Mouse (Mus musculus): ENCODE results near the gene Med22. TPM values are rescaled to one million over a fixed set of nuclear protein-coding genes. Genes with fewer than 3 reads are reported as not detected.
A peak's percentile ranks its signal among the peaks of the same experiment; 100 is the strongest.

Med22 gene
- polyA plus RNA-seq, 1 experiment from 2014 or later = 45.4 TPM

- Histone ChIP-seq H3K4me1 (ENCODE audit: control insufficient read depth, insufficient read depth, low read length) (peaks cover 20% of the 10 kb centered on the region), H3K36me3 (ENCODE audit: control insufficient read depth, insufficient read depth) (peaks cover 75% of the 10 kb centered on the region), H3K27me3 (ENCODE audit: control insufficient read depth, insufficient read depth, low read length) (no peaks in the 10 kb centered on the region), H3K9me3 (replicated peaks; ENCODE audit: control insufficient read depth, low read length) (no peaks in the 10 kb centered on the region), H3K27ac (ENCODE audit: low read length) (peak overlapping the region; percentile 76), H3K4me2 (ENCODE audit: low read depth, low read length) (no peak overlapping the region), H3K9ac (ENCODE audit: low read length) (no peak overlapping the region), H3K4me3 (ENCODE audit: low read length) (no peak overlapping the region)
- 0 out of 2 replicates have a peak, but pooled peaks have one; percentile 50 for ATAC-seq (replicated peaks; ENCODE audit: extremely low read depth, insufficient read depth, low FRiP score)
- 29% methylated on average over 9 of the region's 9 CpGs for WGBS
These were observed 11.3 kb upstream of the Med22 start for GRCm38 (mm10) chr2:26921784-26922183.

DNA sequence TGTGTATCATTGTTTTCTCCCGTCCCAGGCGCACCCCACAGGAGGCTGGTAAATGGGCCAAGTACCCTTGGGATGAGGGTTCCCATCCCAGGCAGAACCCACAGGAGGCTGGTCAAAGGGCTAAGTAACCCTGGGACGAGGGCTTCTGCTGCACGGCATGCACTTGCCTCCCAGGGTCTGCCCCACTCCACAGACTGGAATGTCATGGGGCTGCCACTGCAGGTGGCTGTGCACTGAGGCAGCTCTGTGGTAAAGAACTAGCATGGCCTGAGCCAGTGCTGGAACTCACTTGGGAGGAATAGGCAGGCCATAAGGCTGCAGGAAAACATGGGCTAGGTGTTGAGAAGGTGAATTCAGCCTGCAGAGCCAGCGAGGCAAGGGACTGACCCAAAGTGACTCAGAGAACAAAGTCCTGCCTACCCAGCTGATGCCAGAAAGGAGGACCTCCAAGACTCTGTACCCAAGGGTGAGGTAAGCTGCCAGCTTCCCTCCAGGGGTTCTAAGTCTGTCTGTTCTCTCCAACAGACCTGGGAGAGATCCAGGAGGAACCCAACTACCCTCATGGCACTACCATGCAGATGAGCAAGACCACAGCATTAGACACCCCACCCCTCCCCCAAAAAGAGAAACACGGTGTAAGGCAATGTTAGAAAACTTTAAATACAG, 9.8 kb upstream of the Med22 start:
- 81% methylated on average over 6 of the region's 6 CpGs for WGBS
- Histone ChIP-seq H3K27ac (ENCODE audit: low read length) (no peak overlapping the region), H3K27me3 (ENCODE audit: control insufficient read depth, insufficient read depth, low read length) (no peaks in the 10 kb centered on the region), H3K9me3 (replicated peaks; ENCODE audit: control insufficient read depth, low read length) (no peaks in the 10 kb centered on the region), H3K4me1 (ENCODE audit: control insufficient read depth, insufficient read depth, low read length) (peaks cover 25% of the 10 kb centered on the region), H3K36me3 (ENCODE audit: control insufficient read depth, insufficient read depth) (peaks cover 61% of the 10 kb centered on the region), H3K4me3 (ENCODE audit: low read length) (no peak overlapping the region), H3K4me2 (ENCODE audit: low read depth, low read length) (no peak overlapping the region), H3K9ac (ENCODE audit: low read length) (no peak overlapping the region)
- no peak for ATAC-seq (replicated peaks; ENCODE audit: extremely low read depth, insufficient read depth, low FRiP score)

DNA sequence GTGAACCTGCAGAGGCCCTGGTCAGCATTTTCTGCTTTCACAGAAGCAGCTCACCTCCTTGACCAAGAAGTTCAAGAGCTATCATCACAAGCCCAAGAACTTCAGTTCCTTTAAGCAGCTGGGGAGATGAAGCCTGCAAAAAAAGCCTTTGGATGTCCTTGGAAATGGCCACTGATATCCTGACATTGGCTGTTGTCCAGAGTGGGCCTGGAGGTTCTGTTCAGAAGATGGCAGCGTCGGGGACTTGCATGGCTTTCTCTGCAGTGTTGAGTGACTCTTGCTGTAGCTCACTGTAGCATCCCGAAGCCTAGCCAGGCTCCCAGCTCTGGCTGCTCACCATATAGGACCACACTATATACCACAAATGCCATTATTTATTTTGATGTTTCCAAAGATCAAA, 9.2 kb upstream of the Med22 start:
- H3K27me3 ChIP-seq (ENCODE audit: control insufficient read depth, insufficient read depth, low read length) = no peaks in the 10 kb centered on the region
- no peaks in the 10 kb centered on the region for H3K9me3 ChIP-seq (replicated peaks; ENCODE audit: control insufficient read depth, low read length)
- H3K4me1 ChIP-seq (ENCODE audit: control insufficient read depth, insufficient read depth, low read length) = peaks cover 29% of the 10 kb centered on the region
- ATAC-seq (replicated peaks; ENCODE audit: extremely low read depth, insufficient read depth, low FRiP score) = no peak
- 76% methylated on average over 3 of the region's 3 CpGs for WGBS
- H3K27ac ChIP-seq (ENCODE audit: low read length) = no peak overlapping the region
- no peak overlapping the region for H3K4me3 ChIP-seq (ENCODE audit: low read length)
- H3K4me2 ChIP-seq (ENCODE audit: low read depth, low read length) = no peak overlapping the region
- peaks cover 54% of the 10 kb centered on the region for H3K36me3 ChIP-seq (ENCODE audit: control insufficient read depth, insufficient read depth)
- H3K9ac ChIP-seq (ENCODE audit: low read length) = no peak overlapping the region

DNA sequence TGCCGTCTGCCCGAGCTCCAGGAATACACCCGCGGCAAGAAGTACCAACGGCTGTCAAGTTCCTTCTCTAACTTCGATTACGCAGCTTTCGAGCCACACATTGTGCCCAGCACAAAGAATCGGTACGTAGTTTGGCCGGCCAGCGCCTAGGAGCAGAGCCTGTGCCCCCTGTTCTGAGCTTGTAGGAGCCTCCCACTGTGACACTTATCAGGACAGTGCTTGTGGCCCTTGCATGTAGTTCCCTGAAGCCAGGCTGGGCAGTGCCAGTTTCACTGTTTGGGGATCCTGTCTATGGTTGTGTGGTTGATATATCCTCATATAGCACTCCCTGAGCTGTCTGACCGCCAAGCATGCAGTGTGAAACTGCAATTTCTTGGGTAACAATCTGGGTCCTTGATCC, 6.3 kb upstream of the Med22 start:
- under 1% methylated on average over 13 of the region's 13 CpGs for WGBS
- peak overlapping the region; percentile 78 for H3K4me3 ChIP-seq (ENCODE audit: low read length)
- H3K27me3 ChIP-seq (ENCODE audit: control insufficient read depth, insufficient read depth, low read length) = no peaks in the 10 kb centered on the region
- H3K27ac ChIP-seq (ENCODE audit: low read length) = peak overlapping the region; percentile 78
- H3K9me3 ChIP-seq (replicated peaks; ENCODE audit: control insufficient read depth, low read length) = no peaks in the 10 kb centered on the region
- peaks cover 57% of the 10 kb centered on the region for H3K36me3 ChIP-seq (ENCODE audit: control insufficient read depth, insufficient read depth)
- peak overlapping the region; percentile 98 for H3K4me2 ChIP-seq (ENCODE audit: low read depth, low read length)
- peak overlapping the region; percentile 76 for H3K9ac ChIP-seq (ENCODE audit: low read length)
- H3K4me1 ChIP-seq (ENCODE audit: control insufficient read depth, insufficient read depth, low read length) = peaks cover 28% of the 10 kb centered on the region
- peak; percentile 11 for ATAC-seq (replicated peaks; ENCODE audit: extremely low read depth, insufficient read depth, low FRiP score)

- Histone ChIP-seq H3K4me1 (ENCODE audit: control insufficient read depth, insufficient read depth, low read length) (peaks cover 28% of the 10 kb centered on the region), H3K27ac (ENCODE audit: low read length) (peak within 1 kb of the TSS; percentile 78), H3K4me2 (ENCODE audit: low read depth, low read length) (peak within 1 kb of the TSS; percentile 98), H3K9ac (ENCODE audit: low read length) (peak within 1 kb of the TSS; percentile 76), H3K9me3 (replicated peaks; ENCODE audit: control insufficient read depth, low read length) (no peaks in the 10 kb centered on the region), H3K36me3 (ENCODE audit: control insufficient read depth, insufficient read depth) (peaks cover 50% of the 10 kb centered on the region), H3K4me3 (ENCODE audit: low read length) (peak within 1 kb of the TSS; percentile 78), H3K27me3 (ENCODE audit: control insufficient read depth, insufficient read depth, low read length) (no peaks in the 10 kb centered on the region)
- ATAC-seq (replicated peaks; ENCODE audit: extremely low read depth, insufficient read depth, low FRiP score) = peak; percentile 73
- WGBS = 2% methylated on average over 47 of the region's 47 CpGs
These were observed 5.7 kb upstream of the Med22 start, which contains the start of the genes Surf2 and Surf1 for GRCm38 (mm10) chr2:26915927-26916728. TSS of gene Surf2 (plus strand) at chr2:26916367. TSS of gene Surf1 (minus strand) at chr2:26916530.

DNA sequence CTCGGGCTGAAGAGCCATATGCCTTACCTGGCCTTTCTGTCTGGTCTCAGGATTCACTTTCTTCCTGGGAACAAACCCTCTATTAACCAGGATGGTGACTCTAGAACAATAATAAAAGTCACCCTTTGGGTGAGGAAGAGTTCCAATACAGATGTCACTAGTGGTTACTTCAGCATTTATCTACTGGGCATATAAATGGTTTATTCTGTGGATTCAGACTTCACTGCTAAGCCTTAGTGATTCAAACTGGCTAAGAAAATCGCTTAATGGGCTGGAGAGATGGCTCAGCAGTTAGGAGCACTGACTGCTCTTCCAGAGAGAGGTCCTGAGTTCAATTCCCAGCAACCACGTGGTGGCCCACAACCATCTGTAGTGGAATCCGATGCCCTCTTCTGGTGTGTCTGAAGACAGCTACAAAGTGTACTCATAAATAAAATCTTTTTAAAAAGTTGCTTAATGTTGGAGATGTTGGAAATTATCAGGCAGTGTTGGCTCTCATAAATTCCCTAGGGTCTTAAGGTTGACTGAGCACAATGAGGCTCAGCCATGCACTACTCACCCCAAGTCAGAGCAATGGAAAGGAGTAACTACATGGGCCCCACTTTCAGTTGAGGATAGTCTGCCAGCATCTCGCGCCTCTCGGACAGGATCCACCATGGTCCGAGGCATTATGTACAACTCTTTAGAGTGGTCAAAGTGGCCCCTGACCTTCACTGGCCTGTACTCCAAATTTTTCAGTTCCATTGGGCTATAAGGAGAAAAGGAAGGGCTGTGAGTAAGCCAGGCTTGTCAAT, 3.9 kb upstream of the Med22 start:
- Histone ChIP-seq H3K27me3 (ENCODE audit: control insufficient read depth, insufficient read depth, low read length) (no peaks in the 10 kb centered on the region), H3K4me2 (ENCODE audit: low read depth, low read length) (no peak overlapping the region), H3K4me3 (ENCODE audit: low read length) (no peak overlapping the region), H3K4me1 (ENCODE audit: control insufficient read depth, insufficient read depth, low read length) (peaks cover 33% of the 10 kb centered on the region), H3K36me3 (ENCODE audit: control insufficient read depth, insufficient read depth) (peaks cover 33% of the 10 kb centered on the region), H3K9ac (ENCODE audit: low read length) (no peak overlapping the region), H3K9me3 (replicated peaks; ENCODE audit: control insufficient read depth, low read length) (no peaks in the 10 kb centered on the region), H3K27ac (ENCODE audit: low read length) (no peak overlapping the region; the same call in 1 of the 2 replicates)
- 65% methylated on average over 8 of the region's 8 CpGs for WGBS
- ATAC-seq (replicated peaks; ENCODE audit: extremely low read depth, insufficient read depth, low FRiP score) = no peak

DNA sequence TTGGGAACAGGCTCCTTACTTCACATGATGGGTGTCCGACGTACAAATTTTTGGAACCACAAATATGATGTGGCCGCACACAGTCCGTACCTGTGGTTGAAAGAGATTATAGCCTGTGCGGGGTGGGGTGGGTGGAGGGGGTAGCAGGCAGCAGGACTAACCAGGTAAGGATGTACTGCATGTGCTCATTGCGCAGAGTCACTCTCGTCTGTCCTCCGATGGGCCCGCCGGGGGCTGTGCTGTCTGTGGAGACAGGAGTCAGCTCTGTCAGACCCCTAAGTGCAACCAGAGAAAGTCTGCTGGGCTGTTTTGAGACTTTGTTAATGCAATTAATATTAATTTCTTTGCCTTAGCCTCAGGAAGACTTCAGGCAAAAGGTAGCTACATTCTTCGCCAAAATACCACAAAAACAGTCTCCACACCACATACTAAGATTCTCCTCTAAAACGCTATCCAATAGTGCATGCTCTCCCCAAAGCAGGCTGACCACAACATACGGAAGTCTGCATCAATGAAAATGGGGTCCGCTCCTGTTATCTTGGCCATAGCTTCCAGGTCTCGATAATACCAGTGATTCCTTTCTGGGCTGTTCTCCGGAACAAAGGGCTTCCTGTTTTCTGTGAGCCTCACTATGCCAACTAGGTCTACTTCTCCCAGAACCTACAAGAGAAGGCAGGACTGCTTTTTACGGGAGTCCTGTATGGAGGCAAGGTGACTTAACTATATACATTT, 3.1 kb upstream of the Med22 start:
- no peaks in the 10 kb centered on the region for H3K27me3 ChIP-seq (ENCODE audit: control insufficient read depth, insufficient read depth, low read length)
- WGBS = 77% methylated on average over 17 of the region's 17 CpGs
- no peak overlapping the region; the same call in 1 of the 2 replicates for H3K27ac ChIP-seq (ENCODE audit: low read length)
- H3K4me1 ChIP-seq (ENCODE audit: control insufficient read depth, insufficient read depth, low read length) = peaks cover 41% of the 10 kb centered on the region
- no peaks in the 10 kb centered on the region for H3K9me3 ChIP-seq (replicated peaks; ENCODE audit: control insufficient read depth, low read length)
- peaks cover 26% of the 10 kb centered on the region for H3K36me3 ChIP-seq (ENCODE audit: control insufficient read depth, insufficient read depth)
- H3K9ac ChIP-seq (ENCODE audit: low read length) = no peak overlapping the region
- no peak for ATAC-seq (replicated peaks; ENCODE audit: extremely low read depth, insufficient read depth, low FRiP score)
- no peak overlapping the region for H3K4me3 ChIP-seq (ENCODE audit: low read length)
- H3K4me2 ChIP-seq (ENCODE audit: low read depth, low read length) = no peak overlapping the region

DNA sequence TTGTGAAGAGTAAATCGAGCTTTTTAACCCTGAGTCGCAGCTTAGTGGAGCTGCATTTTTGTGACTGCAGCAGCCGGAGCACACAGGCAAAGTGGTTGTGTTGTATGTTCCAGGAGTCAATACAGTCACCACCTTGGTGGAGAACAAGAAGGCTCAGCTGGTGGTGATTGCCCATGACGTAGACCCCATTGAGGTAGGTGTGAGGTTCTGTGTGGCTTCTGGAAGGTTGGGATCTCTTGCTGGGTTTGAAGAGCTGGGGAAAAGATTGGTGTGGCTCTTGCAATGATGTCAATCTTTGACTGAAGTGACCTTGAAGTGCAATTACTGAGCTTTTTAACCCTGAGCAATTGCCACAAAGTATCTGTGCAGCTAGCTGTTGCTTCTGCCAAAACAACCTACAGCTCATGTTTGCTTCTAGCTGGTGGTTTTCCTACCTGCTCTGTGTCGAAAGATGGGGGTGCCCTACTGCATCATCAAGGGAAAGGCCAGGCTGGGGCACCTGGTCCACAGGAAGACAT, 1.8 kb upstream of the Med22 start:
- Histone ChIP-seq H3K9ac (ENCODE audit: low read length) (peak overlapping the region; percentile 94), H3K4me3 (ENCODE audit: low read length) (peak overlapping the region; percentile 91), H3K9me3 (replicated peaks; ENCODE audit: control insufficient read depth, low read length) (no peaks in the 10 kb centered on the region), H3K4me2 (ENCODE audit: low read depth, low read length) (peak overlapping the region; percentile 99), H3K4me1 (ENCODE audit: control insufficient read depth, insufficient read depth, low read length) (peaks cover 39% of the 10 kb centered on the region), H3K36me3 (ENCODE audit: control insufficient read depth, insufficient read depth) (peaks cover 34% of the 10 kb centered on the region), H3K27me3 (ENCODE audit: control insufficient read depth, insufficient read depth, low read length) (no peaks in the 10 kb centered on the region), H3K27ac (ENCODE audit: low read length) (no peak overlapping the region)
- ATAC-seq (replicated peaks; ENCODE audit: extremely low read depth, insufficient read depth, low FRiP score) = no peak
- 67% methylated on average over 5 of the region's 5 CpGs for WGBS
